Mouse (Mus musculus) brain, embryonic 14.5 days (tissue): Measurements from ENCODE around the gene Atxn1. TPM values are rescaled to one million over a fixed set of nuclear protein-coding genes. Genes with fewer than 3 reads are reported as not detected.
A peak's percentile ranks its signal among the peaks of the same experiment; 100 is the strongest.

Source experiments
- DNase-seq: peaks from one replicate; pipeline ENCODE4 v3.0.0-alpha.2; 2011; ENCODE audit warnings: low read depth
- CTCF ChIP-seq: fragments of 200-500 bp; IDR thresholded peaks from 2 replicates; pipeline ENCODE4 v1.5.1; 2012; ENCODE audit warnings: inconsistent platforms, mild to moderate bottlenecking, moderate library complexity, borderline replicate concordance; ENCODE audit not compliant: insufficient read depth, insufficient read length; ENCODE audit errors: extremely low read depth
- POLR2A ChIP-seq: fragments of 200-500 bp; IDR thresholded peaks from 2 replicates; pipeline ENCODE4 v1.6.1; 2012; ENCODE audit warnings: mild to moderate bottlenecking, inconsistent platforms, borderline replicate concordance; ENCODE audit not compliant: poor library complexity, insufficient read depth, insufficient read length, severe bottlenecking; ENCODE audit errors: extremely low read depth
- polyA plus RNA-seq: library from polyadenylated mRNA; depleted of rRNA; stranded (reverse); fragments of >200 nt; gene quantifications from 2 replicates; pipeline ENCODE4 v1.2.3, GENCODE M21; 2012

Atxn1 gene
- polyA plus RNA-seq, 1 experiment, result 11.0 TPM

DNA sequence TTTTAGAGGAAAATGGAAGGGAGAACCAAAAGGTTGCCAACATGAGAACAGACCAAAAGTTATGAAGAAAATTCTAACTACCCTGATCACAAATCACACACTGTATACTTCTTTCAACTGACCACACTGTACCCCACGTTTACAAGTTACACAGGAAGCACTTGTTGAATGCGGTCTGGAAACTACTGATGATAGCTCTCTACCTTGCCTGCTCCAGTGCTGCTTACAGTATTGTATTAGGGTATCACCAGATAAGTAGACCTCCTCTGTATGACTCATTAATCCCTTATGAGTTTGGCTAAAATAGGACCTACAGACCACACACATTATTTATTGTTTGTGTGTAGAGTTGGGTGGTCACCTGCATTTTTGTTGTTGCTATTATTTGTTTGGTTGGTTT, 113.1 kb downstream of the Atxn1 start:
- TF ChIP-seq CTCF, result no peak
- no peak for TF ChIP-seq POLR2A
- no peak for DNase-seq

DNA sequence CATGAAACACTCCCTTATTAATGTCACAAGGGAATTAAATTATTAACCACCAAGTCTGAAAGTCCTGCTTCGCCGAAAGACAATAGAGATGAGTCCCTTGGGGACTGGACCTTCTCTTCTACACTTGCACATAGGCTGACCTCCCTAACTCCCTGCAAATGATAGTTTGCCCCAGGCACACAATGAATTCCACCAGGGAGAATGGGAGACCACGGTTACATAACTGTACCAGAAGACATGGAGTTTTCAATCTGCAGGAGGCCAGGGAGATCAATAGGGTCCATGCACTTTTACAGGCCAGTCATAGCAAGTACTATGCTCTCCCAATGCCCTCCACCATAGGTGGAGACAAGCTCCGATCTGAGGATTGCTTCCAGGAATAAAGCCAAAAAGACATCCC, 113.7 kb downstream of the Atxn1 start:
- no peak for TF ChIP-seq CTCF
- TF ChIP-seq POLR2A, result no peak
- DNase-seq, result no peak

DNA sequence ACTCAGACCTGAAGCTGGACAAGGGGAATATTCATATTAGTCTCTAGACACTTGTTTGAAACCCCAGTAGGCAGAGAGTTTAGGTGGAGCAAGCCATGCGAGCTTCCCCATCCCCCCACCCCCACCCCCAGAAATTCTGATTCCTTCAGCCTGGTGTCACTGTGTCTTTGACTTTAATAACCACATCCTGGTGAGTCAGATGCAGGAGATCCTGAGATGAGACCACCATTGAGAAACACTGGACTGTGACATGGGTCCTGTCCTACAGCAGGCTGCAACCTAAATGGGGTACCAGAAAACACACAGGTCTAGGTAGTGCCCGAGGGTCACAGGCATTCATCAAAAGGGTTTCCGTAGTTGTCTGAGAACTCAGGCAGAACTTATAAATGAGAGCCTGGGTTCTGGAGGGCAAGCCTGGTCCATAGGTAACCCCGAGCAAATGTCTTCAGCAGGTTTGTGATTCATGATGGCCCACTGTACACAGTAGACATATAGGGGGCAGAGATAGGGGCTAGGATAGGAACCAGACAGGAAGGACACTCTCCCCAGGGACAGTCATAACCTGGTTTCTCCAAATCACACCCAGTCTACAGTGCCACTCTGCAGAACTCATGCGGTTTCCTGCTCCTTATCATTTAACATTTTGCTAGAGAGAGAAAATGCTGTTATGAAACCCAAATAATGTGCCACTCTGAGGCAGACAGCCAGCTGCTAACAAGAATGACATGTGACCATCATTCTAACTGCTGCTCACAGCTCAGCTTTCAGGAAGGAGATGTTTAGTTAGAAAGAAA, 114.4 kb downstream of the Atxn1 start:
- TF ChIP-seq POLR2A (no peak), CTCF (no peak)
- no peak for DNase-seq

DNA sequence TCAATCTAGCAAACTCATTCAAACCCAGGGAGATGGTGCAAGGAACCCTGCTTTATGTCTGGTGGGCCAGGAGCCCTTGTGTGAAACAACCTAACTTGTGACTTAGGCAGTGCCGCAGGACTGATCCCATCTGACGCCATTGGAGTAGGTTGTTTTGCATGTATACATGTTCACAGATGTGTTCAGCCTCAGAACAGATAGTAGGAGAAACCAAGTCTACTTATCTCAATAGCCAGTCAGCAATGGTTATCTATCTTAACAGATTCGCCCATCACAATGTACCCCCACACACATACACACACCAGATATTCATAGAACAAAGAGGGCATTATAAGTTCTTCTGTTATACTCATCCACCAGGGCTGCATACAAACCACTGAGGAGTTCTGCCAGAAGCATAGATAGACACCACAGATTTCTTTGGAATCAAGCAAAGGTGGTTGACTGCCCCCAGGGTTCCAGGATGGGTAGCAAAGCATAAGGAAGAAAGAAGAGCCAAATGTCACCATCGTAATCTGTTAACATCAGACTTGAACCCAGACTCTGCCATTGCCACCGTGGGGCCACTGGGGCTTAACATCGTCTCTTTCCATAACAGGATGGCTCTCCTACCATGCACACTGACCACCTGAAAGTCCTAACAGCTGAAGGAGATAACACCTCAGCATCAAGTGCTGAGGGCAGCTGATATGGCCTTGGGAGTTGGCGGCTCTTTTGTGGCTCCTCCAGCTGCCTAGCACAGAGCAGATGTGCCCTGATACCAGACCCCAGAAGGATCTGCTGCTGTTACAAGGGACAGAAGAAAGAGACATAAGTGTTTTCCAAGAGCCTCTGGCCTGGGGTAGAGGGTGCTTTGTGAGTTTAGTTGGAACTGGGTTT, 115.4 kb downstream of the Atxn1 start:
- TF ChIP-seq POLR2A (no peak), CTCF (no peak)
- DNase-seq, result no peak

DNA sequence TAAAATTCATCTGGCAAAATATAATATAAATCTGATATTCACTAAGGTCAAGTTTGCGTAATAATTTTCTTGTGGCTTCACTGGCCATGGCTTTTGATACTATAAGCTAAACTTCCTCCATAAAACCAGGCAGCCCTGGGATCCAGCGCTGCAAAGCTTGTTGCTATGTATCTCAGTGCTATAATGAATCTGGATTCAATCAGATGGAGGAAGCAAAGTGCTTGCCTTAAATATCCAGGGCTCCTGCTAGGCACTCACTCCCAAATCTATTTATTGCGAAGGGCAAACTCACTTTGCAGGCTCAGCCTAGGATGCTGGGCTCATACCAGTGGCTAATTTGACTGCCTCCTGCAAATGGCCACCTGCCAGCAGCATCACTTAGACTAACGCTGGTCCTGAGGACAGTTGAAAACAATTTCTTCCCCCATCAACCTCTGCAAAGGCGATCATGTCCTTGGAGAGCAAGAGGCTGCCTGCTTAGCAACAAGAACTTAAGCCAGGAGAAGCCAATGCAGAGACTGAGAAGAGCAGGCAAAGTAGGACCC, 122.2 kb downstream of the Atxn1 start:
- no peak for DNase-seq
- TF ChIP-seq POLR2A, result no peak
- TF ChIP-seq CTCF, result no peak

DNA sequence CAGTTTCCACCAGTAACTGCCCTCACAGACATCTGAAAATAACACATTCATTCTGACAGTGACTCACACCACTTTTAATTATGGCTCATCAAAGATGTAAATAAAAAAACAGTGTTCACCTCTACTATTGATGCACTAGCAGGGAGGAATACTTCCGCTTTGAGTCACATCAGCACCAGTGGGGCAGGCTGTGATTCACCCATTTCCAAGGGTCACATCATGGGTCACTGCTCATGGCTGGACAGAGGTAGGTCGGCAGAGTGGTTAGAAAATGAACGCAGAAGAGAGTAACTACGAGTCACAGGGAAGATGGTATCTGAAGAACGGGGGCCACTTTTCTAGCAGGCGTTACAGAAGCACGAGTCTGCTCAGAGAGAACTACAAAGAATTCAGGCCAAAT, 124.9 kb downstream of the Atxn1 start:
- TF ChIP-seq CTCF (no peak), POLR2A (no peak)
- no peak for DNase-seq

DNA sequence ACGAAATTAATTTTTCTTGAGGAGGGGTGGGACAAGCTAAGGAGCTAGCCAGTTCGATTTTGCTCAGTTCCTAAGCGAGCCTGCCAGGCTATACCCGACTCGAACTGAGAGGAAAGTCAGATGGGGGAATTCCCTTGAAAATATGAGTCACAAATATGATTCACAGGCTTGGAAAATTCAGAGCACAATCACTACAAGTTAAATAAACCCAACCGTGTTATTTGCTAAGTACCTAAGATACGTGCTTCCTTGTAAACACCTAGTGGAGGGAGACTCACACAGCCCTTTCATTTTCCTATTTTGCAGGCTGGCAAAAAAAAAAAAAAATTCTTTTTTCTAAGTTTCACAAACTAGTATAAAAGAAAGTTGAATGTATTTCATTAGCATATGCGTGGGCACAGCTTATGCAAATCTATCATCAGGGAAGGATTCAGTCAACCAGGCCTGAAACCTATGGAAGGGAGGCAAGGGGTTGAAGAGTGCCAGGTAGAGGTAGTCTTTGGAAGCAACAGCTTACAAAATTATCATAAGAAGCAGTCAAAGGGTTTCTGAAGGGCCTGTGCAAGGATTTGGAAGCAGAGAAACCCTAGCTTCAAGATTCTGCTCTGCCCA, 127.1 kb downstream of the Atxn1 start:
- no peak for TF ChIP-seq CTCF
- no peak for TF ChIP-seq POLR2A
- no peak for DNase-seq

DNA sequence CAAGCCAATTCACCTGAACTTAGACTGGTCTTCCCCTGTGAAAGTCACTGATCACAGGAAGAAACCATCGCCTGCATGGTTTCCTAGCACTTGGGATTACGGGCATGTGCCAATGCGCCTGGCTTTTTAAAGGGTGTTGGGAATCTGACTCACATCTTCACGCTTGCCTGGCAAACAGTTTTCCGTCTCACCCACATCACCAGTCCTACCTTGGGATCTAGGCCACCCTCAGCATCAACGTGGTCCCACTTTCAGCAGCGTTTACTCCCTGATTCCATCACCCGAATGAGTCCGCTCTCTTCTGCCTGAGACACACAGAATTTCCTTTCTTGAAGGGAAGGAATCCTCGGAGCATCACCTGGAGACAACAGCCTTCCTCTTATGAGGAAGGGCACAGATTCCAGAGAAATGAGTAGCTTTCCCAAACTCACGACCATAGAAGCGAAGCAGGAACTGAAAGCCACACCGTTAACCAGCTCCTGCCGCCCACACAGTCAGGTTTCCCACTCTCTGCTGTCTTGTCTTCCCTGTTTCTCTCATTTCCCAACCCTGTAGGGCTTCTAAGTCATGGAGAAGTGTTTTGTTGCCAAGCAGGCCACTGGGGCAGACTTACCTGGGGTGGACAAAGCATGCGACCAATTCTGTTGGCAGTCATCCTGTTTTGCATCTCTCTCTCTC, 128.3 kb downstream of the Atxn1 start:
- no peak for DNase-seq
- TF ChIP-seq POLR2A (no peak), CTCF (no peak)

DNA sequence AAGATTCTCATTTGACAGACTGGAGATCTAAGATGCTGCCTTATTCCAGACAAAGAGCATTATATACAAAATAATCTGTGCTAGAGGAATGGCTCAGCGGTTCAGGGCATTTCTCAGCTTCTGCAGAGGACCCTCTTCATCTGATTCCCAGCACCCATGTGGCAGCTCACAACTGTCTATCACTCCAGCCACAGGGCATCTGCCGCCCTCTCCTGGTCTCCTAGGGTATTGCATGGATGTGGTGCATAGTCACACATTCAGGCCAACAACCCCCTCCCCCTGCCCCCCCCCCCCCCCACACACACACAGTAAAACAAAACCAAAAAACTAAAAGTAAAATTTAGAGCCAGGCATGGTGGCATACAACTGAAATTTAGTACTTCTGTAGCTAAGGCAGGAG, 130.5 kb downstream of the Atxn1 start:
- no peak for DNase-seq
- TF ChIP-seq POLR2A (no peak), CTCF (peak; percentile 30; the same call in 1 of the 2 replicates)

DNA sequence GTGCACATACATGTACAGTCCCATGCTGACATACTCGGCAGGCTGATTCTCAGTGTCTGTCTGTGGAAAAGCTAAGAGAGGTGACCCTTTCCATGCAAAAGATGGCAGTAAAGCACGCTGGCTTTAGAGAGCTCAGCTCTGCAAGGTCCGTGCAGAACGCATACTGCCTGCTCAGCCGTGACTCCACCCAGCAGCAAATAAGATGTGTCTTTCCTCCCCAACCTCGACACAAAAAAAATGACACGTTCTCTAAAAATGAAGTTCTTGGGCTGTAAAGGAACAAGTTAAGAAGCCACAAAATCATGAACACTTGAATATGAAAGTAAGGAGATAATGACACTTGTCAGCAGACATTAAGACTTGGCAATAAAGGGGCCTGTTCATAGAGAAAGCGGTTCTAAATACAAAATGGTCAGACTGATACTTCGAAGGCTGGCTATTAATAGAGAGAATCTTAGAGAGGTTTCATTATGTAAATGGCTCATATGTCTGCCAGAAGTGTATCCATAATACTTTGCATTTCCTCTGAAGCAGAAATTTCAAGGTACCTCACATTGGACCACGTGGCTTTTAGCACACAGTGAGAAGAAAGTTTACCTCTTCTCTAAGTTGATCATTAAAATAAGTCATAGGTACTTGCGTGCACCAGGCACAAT, 132.0 kb downstream of the Atxn1 start:
- DNase-seq, result no peak
- no peak for TF ChIP-seq POLR2A
- no peak for TF ChIP-seq CTCF

DNA sequence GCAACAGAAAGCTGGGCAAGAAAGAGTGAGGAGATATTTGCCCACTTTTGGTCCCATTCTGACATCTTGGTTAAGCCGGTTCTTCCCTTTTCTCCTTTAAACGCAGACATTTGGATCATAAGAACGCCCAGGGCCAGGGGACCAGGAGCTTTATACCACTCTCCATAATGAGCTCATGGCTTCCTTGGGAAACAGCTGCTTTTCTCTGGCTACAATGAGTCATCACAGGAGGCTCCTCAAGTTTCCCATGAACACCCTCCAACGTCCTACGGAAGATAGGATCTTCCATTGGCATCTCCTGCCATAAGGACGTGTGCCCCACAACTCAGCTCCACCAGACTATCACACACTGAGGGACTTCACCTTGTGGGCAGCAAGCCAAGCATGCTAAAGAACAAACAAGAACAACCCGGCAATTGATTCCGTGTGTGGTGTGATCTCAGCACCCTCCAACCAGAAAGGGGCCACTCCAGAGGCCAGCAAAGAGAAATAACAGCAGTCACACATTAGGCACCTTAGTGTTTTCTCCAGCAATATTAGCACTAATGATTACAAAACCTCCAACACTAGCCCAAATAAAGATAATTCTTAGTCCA, 135.4 kb downstream of the Atxn1 start:
- no peak for TF ChIP-seq CTCF
- TF ChIP-seq POLR2A, result no peak
- no peak for DNase-seq
